Mouse (Mus musculus) limb, embryonic 14.5 days (tissue): ENCODE data around the gene Nono. TPM values are rescaled to one million over a fixed set of nuclear protein-coding genes. Genes with fewer than 3 reads are reported as not detected.

Experiments
- ATAC-seq: fragments of 200-750 bp; cut with Nextera tagmentation; 2 replicates; pipeline ENCODE4 v1.8.0; 2017; ENCODE audit warnings: low read depth, moderate number of reproducible peaks, moderate TSS enrichment; ENCODE audit not compliant: low FRiP score
- DNase-seq: peaks from one replicate; pipeline ENCODE4 v3.0.0-alpha.2; 2015; ENCODE audit warnings: low spot score
- H3K27ac ChIP-seq: fragments of 300-500 bp; sonication (generic); replicated peaks from 2 replicates; pipeline ENCODE4 v1.5.1; 2014; ENCODE audit warnings: low read depth, mild to moderate bottlenecking, low read length, moderate library complexity, mixed read lengths
- H3K27me3 ChIP-seq: fragments of 300-500 bp; sonication (generic); 2 replicates; pipeline ENCODE4 v1.6.1; 2014; ENCODE audit warnings: low read length, mixed read lengths; ENCODE audit not compliant: control insufficient read depth, insufficient read depth
- H3K36me3 ChIP-seq: fragments of 300-500 bp; sonication (generic); 2 replicates; pipeline ENCODE4 v1.6.1; 2014; ENCODE audit warnings: mild to moderate bottlenecking, low read length, moderate library complexity, mixed read lengths; ENCODE audit not compliant: control insufficient read depth, insufficient read depth
- H3K4me1 ChIP-seq: fragments of 300-500 bp; sonication (generic); 2 replicates; pipeline ENCODE4 v1.6.1; 2014; ENCODE audit warnings: antibody characterized with exemption, low read length, mixed read lengths; ENCODE audit not compliant: control insufficient read depth, insufficient read depth
- H3K4me2 ChIP-seq: fragments of 300-500 bp; sonication (generic); replicated peaks from 2 replicates; pipeline ENCODE4 v1.6.1; 2014; ENCODE audit warnings: low read depth, mild to moderate bottlenecking, low read length, moderate library complexity; ENCODE audit not compliant: severe bottlenecking
- H3K4me3 ChIP-seq: fragments of 300-500 bp; sonication (generic); replicated peaks from 2 replicates; pipeline ENCODE4 v1.5.1; 2014; ENCODE audit warnings: low read length
- H3K9ac ChIP-seq: fragments of 300-500 bp; sonication (generic); 2 replicates; pipeline ENCODE4 v1.6.1; 2014; ENCODE audit warnings: mild to moderate bottlenecking, low read depth, low read length, moderate library complexity; ENCODE audit not compliant: severe bottlenecking
- H3K9me3 ChIP-seq: fragments of 300-500 bp; sonication (generic); 2 replicates; pipeline ENCODE4 v1.6.1; 2016; ENCODE audit warnings: low read length; ENCODE audit not compliant: control insufficient read depth
- POLR2A ChIP-seq: fragments of 200-500 bp; IDR thresholded peaks from 2 replicates; pipeline ENCODE4 v1.8.0; 2012; ENCODE audit warnings: inconsistent platforms, mild to moderate bottlenecking, moderate library complexity, borderline replicate concordance; ENCODE audit not compliant: insufficient read depth, insufficient read length; ENCODE audit errors: extremely low read depth
- WGBS: fragments of 180-500 bp; shearing (Covaris S2); extraction: QIAGEN DNeasy Blood & Tissue Kit; methylation state at CpG from one replicate; pipeline ENCODE4 v1.1.7; 2014; 5-methylcytosine and 5-hydroxymethylcytosine counted together
- polyA plus RNA-seq, 2 experiments: library from polyadenylated mRNA; depleted of rRNA in 1 of 2; stranded (reverse) in 1 of 2; unstranded in 1 of 2; fragments of >200 nt; fragmentation: Nextera tagmentation in 1 of 2; extraction: Ambion mirVana in 1 of 2; gene quantifications; 2 replicates each; pipeline versions ENCODE4 v1.2.1 to v1.2.3; 2012 to 2014

The Nono gene
- polyA plus RNA-seq, 2 experiments: 362 to 421 TPM

GRCm38 (mm10) chrX:101388866-101389537, 40.1 kb upstream of the Nono start:
- no peak for DNase-seq
- no peak for TF ChIP-seq POLR2A

GRCm38 (mm10) chrX:101394341-101394740, 34.8 kb upstream of the Nono start:
- no peak for ATAC-seq

More at GRCm38 (mm10) chrX:101388866-101389537, 40.1 kb upstream of the Nono start:
- H3K27ac ChIP-seq: no peak overlapping the region
- no peaks in the 10 kb centered on the region for H3K4me1 ChIP-seq
- no peak overlapping the region for H3K4me2 ChIP-seq
- H3K4me3 ChIP-seq: no peak overlapping the region
- ATAC-seq: no peak
- H3K9me3 ChIP-seq: no peaks in the 10 kb centered on the region
- no peaks in the 10 kb centered on the region for H3K36me3 ChIP-seq
- H3K27me3 ChIP-seq: peaks cover 12% of the 10 kb centered on the region
- no peak overlapping the region for H3K9ac ChIP-seq
- 76% methylated on average over 5 of the region's 5 CpGs for whole genome bisulfite sequencing

GRCm38 (mm10) chrX:101396459-101396858, 32.7 kb upstream of the Nono start:
- H3K27me3 ChIP-seq: peaks cover 18% of the 10 kb centered on the region
- H3K4me2 ChIP-seq: no peak overlapping the region
- no peaks in the 10 kb centered on the region for H3K9me3 ChIP-seq
- H3K36me3 ChIP-seq: no peaks in the 10 kb centered on the region
- ATAC-seq: no peak
- no peak overlapping the region for H3K27ac ChIP-seq
- H3K9ac ChIP-seq: no peak overlapping the region
- no peak for DNase-seq
- H3K4me3 ChIP-seq: no peak overlapping the region
- 26% methylated on average over 11 of the region's 11 CpGs for WGBS
- H3K4me1 ChIP-seq: no peaks in the 10 kb centered on the region
- TF ChIP-seq POLR2A: no peak

More at GRCm38 (mm10) chrX:101394341-101394740, 34.8 kb upstream of the Nono start:
- DNase-seq: no peak
- H3K36me3 ChIP-seq: no peaks in the 10 kb centered on the region
- no peak overlapping the region for H3K9ac ChIP-seq
- TF ChIP-seq POLR2A: no peak
- H3K27ac ChIP-seq: no peak overlapping the region
- H3K4me1 ChIP-seq: no peaks in the 10 kb centered on the region
- H3K27me3 ChIP-seq: peaks cover 18% of the 10 kb centered on the region
- H3K9me3 ChIP-seq: no peaks in the 10 kb centered on the region
- 66% methylated on average over 2 of the region's 2 CpGs for WGBS
- no peak overlapping the region for H3K4me2 ChIP-seq
- H3K4me3 ChIP-seq: no peak overlapping the region

GRCm38 (mm10) chrX:101418946-101419724, 10.0 kb upstream of the Nono start:
- DNase-seq: peak; percentile 8
- H3K9me3 ChIP-seq: no peaks in the 10 kb centered on the region
- peak overlapping the region; percentile 70 for H3K27ac ChIP-seq
- TF ChIP-seq POLR2A: no peak
- peaks cover 6% of the 10 kb centered on the region for H3K36me3 ChIP-seq
- ATAC-seq: peak; percentile 20; the same call in 1 of the 2 replicates
- H3K4me2 ChIP-seq: peak overlapping the region; percentile 60
- WGBS: 25% methylated on average over 35 of the region's 36 CpGs
- no peaks in the 10 kb centered on the region for H3K4me1 ChIP-seq
- no peaks in the 10 kb centered on the region for H3K27me3 ChIP-seq
- H3K4me3 ChIP-seq: peak overlapping the region; percentile 57
- H3K9ac ChIP-seq: peak overlapping the region; percentile 70
